Mouse (Mus musculus): ENCODE measurements at regions not wholly inside any gene's neighbourhood (a gene's known extent, or its start where the extent isn't known, plus 50 kb on each side); places are given as distances from the start of the nearest gene placed in this dataset.
"Not testable (repeated sequence)": the region's sequence is repeated elsewhere in the genome, so short reads cannot be mapped to it uniquely, and the experiment has no call there.

DNA sequence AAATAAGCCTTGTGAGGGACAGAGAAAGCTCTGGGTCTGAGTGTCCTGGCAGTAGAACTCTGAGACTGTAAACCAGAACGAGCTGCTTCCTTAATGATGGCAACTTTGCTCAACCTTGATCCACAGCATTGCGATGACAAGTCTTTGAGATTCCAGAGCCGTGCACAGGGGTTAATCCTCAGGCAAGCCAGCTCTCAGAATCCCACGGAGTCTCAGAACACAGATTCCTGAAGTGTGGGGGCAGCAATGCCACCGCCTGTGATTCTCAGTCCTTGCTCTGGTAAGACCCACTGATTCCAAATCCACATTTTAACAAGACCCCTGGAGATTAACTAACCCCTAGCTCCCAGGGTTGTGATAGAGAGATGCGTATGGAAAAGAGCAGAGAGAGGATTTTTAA lies 255.5 kb upstream of the AI593442 start:
- no peak overlapping the region for H3K4me3 ChIP-seq (ENCODE audit: low read depth, low read length)
- no peaks in the 10 kb centered on the region for H3K36me3 ChIP-seq (ENCODE audit: insufficient read depth)
- WGBS, result 40% methylated on average over 6 of the region's 6 CpGs
- H3K4me2 ChIP-seq, result no peak overlapping the region
- TF ChIP-seq CTCF (IDR thresholded peaks at IDR 0.05; ENCODE audit: low read depth), result no peak
- H3K27ac ChIP-seq (ENCODE audit: low read depth), result no peak overlapping the region
- no peaks in the 10 kb centered on the region for H3K4me1 ChIP-seq (ENCODE audit: insufficient read depth)
- no peak for DNase-seq
- no peak for ATAC-seq (ENCODE audit: insufficient read depth)
- H3K9me3 ChIP-seq (ENCODE audit: low read depth, low read length), result no peaks in the 10 kb centered on the region
- H3K9ac ChIP-seq, result no peak overlapping the region
- peaks cover 8% of the 10 kb centered on the region; the same call in 1 of the 2 replicates for H3K27me3 ChIP-seq (ENCODE audit: insufficient read depth, low read length)

DNA sequence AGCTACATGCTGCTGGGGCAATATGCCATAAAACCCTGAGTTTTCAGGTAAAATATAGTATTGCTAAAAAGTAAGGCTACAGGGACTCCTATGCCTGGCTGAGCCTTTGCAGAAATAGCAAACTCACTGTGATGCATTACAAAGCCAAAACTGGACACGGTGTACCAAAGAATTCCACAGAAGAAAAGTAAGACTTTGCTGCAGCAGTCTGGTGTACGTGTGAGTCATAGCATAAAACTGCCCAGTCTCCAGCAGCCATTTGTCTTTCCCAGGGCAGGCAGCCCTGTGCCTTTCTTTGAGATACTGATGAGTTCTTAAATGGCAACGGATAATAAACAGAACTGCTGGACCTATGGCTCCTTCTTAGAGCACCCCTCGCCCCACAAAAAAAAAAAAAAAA lies 237.9 kb upstream of the AI593442 start:
- no peak for TF ChIP-seq CTCF (IDR thresholded peaks at IDR 0.05; ENCODE audit: low read depth)
- Histone ChIP-seq H3K27me3 (ENCODE audit: insufficient read depth, low read length) (no peaks in the 10 kb centered on the region), H3K27ac (ENCODE audit: low read depth) (no peak overlapping the region), H3K36me3 (ENCODE audit: insufficient read depth) (no peaks in the 10 kb centered on the region), H3K4me1 (ENCODE audit: insufficient read depth) (no peaks in the 10 kb centered on the region), H3K4me3 (ENCODE audit: low read depth, low read length) (no peak overlapping the region), H3K4me2 (no peak overlapping the region), H3K9ac (no peak overlapping the region), H3K9me3 (ENCODE audit: low read depth, low read length) (no peaks in the 10 kb centered on the region)
- ATAC-seq (ENCODE audit: insufficient read depth) (no peak), DNase-seq (no peak)
- WGBS, result 59% methylated on average over 4 of the region's 4 CpGs

DNA sequence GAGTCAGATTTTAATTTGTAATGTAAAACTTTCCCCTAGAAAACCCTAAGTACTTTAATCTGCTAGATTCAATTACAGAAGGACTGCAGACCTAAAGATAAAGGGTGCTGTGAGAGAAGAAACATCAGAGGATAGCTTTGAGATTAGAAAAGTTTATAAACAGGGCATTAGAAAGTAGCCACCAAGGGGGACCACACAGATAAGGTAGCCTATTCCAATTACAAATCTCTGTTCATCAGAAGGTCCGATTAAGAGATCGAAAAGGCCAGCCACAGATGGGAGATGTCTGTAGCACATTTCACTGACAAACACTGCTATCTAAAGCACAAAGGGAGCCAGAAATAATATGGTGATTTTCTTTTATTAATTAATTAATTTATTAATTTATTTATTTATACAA lies 209.1 kb upstream of the AI593442 start:
- not testable (repeated sequence) for H3K27ac ChIP-seq (ENCODE audit: low read depth); H3K4me2 ChIP-seq; DNase-seq; H3K36me3 ChIP-seq (ENCODE audit: insufficient read depth); H3K9me3 ChIP-seq (ENCODE audit: low read depth, low read length); H3K9ac ChIP-seq; H3K27me3 ChIP-seq (ENCODE audit: insufficient read depth, low read length); H3K4me1 ChIP-seq (ENCODE audit: insufficient read depth); H3K4me3 ChIP-seq (ENCODE audit: low read depth, low read length)
- WGBS, result no CpG with 5 or more reads among the region's 2 CpGs
- ATAC-seq (ENCODE audit: insufficient read depth), result peak; percentile 58

DNA sequence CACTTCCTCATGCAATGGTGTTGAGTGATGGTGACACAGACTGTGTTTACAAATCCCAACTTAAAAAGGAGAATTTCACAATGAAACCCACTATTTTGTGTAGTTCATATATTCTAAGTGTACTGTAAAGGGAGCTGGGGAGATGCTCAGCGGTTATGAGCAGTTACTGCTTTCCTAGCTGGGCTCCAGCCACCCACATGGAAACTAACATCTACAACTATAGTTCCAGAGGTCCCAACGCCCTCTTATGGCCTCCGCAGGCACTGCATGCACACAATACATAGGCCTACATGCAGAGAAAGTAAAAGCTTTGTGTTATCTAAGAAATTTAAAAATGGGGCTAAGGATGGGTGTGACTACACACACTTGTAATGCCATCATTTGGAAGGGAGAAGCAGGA lies 208.4 kb upstream of the AI593442 start:
- not testable (repeated sequence) for H3K27ac ChIP-seq (ENCODE audit: low read depth); H3K4me2 ChIP-seq; H3K9me3 ChIP-seq (ENCODE audit: low read depth, low read length); H3K4me3 ChIP-seq (ENCODE audit: low read depth, low read length); H3K36me3 ChIP-seq (ENCODE audit: insufficient read depth); H3K27me3 ChIP-seq (ENCODE audit: insufficient read depth, low read length); H3K4me1 ChIP-seq (ENCODE audit: insufficient read depth); DNase-seq; H3K9ac ChIP-seq
- WGBS, result no CpG with 5 or more reads among the region's 3 CpGs
- ATAC-seq (ENCODE audit: insufficient read depth), result peak; percentile 62

DNA sequence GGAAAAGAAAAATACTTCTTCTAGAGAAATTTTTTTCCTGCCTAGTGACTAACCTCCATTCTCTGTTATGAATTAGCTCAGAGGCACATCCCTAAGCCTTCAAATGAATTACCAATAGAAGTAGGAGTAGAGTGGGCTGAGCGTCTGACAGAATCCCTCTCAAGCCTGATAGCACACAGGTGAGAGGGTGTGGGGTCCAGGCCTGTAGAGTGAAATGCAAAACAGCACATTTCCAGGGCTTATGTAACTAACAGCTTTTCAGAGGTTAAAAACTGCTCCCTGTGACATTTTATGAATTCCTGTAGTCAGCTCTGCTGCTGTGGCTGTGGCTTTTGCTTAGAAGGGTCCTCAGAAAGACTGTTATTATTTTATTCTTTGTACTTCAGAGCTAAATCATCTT lies 187.7 kb upstream of the AI593442 start:
- H3K27ac ChIP-seq (ENCODE audit: low read depth), result no peak overlapping the region
- no peak for TF ChIP-seq CTCF (IDR thresholded peaks at IDR 0.05; ENCODE audit: low read depth)
- no peaks in the 10 kb centered on the region for H3K27me3 ChIP-seq (ENCODE audit: insufficient read depth, low read length)
- H3K36me3 ChIP-seq (ENCODE audit: insufficient read depth), result no peaks in the 10 kb centered on the region
- WGBS, result 62% methylated on average over 1 of the region's 1 CpGs
- DNase-seq (no peak), ATAC-seq (ENCODE audit: insufficient read depth) (no peak)
- H3K4me2 ChIP-seq, result no peak overlapping the region
- no peak overlapping the region for H3K4me3 ChIP-seq (ENCODE audit: low read depth, low read length)
- H3K9me3 ChIP-seq (ENCODE audit: low read depth, low read length), result no peaks in the 10 kb centered on the region
- no peaks in the 10 kb centered on the region for H3K4me1 ChIP-seq (ENCODE audit: insufficient read depth)
- no peak overlapping the region for H3K9ac ChIP-seq

DNA sequence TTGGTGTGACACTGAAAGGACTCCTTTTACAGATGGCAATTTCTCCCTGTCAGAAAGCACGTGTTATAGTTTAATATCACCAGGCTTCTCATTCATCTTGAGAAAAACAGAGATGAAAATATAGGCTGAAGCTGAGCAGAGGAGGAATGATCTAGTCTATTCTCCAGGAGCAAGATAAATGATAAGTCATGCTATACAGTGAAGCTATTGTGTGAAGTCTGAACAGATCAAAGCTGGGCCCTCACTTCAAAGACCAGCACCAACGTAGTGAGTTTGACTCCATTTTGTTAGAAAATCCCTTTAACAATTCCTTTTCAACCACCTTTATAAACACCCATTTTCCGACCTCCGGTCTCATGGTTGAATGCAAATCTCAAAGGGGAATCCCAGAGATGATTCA lies 180.7 kb upstream of the AI593442 start:
- Histone ChIP-seq H3K4me2 (no peak overlapping the region), H3K9ac (no peak overlapping the region), H3K4me3 (ENCODE audit: low read depth, low read length) (no peak overlapping the region), H3K27me3 (ENCODE audit: insufficient read depth, low read length) (no peaks in the 10 kb centered on the region), H3K4me1 (ENCODE audit: insufficient read depth) (no peaks in the 10 kb centered on the region), H3K36me3 (ENCODE audit: insufficient read depth) (no peaks in the 10 kb centered on the region), H3K27ac (ENCODE audit: low read depth) (no peak overlapping the region), H3K9me3 (ENCODE audit: low read depth, low read length) (no peaks in the 10 kb centered on the region)
- no peak for ATAC-seq (ENCODE audit: insufficient read depth)
- 73% methylated on average over 4 of the region's 4 CpGs for WGBS
- DNase-seq, result no peak
- TF ChIP-seq CTCF (IDR thresholded peaks at IDR 0.05; ENCODE audit: low read depth), result no peak

DNA sequence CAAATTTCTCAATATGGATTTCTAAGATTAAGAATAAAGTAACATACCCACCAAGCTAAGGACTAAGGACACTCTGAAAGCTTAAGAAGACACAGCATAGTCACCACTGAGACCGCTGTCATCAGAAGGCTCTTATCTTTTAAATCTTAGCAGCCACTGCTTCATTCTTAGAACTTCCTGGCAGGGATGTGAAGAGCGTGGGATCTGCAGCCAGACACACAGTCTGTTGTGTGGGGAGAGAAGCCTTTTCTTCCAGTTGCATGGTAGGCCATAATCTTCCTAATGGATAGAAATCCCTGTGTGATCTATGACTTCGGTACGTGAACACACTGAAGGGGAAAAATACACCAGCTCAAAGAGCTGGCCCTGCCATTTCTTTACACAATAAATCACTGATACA lies 178.8 kb upstream of the AI593442 start:
- H3K36me3 ChIP-seq (ENCODE audit: insufficient read depth), result no peaks in the 10 kb centered on the region
- H3K4me3 ChIP-seq (ENCODE audit: low read depth, low read length), result no peak overlapping the region
- H3K4me1 ChIP-seq (ENCODE audit: insufficient read depth), result no peaks in the 10 kb centered on the region
- DNase-seq, result no peak
- H3K4me2 ChIP-seq, result no peak overlapping the region
- H3K9ac ChIP-seq, result no peak overlapping the region
- no peaks in the 10 kb centered on the region for H3K9me3 ChIP-seq (ENCODE audit: low read depth, low read length)
- WGBS, result 67% methylated on average over 4 of the region's 4 CpGs
- H3K27me3 ChIP-seq (ENCODE audit: insufficient read depth, low read length), result no peaks in the 10 kb centered on the region
- H3K27ac ChIP-seq (ENCODE audit: low read depth), result no peak overlapping the region
- no peak for TF ChIP-seq CTCF (IDR thresholded peaks at IDR 0.05; ENCODE audit: low read depth)
- ATAC-seq (ENCODE audit: insufficient read depth), result no peak

DNA sequence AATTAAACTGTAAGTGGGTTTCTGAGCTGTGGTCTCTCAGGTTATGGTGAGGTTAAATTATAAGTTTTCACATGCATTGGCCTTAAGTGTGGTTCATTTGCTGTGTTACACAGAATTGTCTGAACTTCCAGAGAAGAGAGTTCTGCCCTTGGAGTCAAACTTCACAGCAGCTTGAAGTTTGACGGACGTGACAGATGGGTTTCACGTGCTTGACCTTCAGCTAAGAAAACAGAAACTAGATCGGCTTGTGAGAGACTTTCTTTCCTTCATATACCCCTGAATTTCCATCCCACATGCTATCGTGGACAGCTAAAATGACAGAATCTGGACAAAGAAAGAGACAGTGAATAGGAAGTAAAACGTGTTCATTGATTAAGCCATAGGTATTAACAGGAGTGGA lies 173.8 kb upstream of the AI593442 start:
- H3K27me3 ChIP-seq (ENCODE audit: insufficient read depth, low read length), result no peaks in the 10 kb centered on the region
- WGBS, result 44% methylated on average over 6 of the region's 6 CpGs
- no peak overlapping the region for H3K9ac ChIP-seq
- ATAC-seq (ENCODE audit: insufficient read depth) (no peak), DNase-seq (no peak)
- no peak overlapping the region for H3K4me3 ChIP-seq (ENCODE audit: low read depth, low read length)
- no peaks in the 10 kb centered on the region for H3K9me3 ChIP-seq (ENCODE audit: low read depth, low read length)
- H3K36me3 ChIP-seq (ENCODE audit: insufficient read depth), result no peaks in the 10 kb centered on the region
- no peak overlapping the region for H3K27ac ChIP-seq (ENCODE audit: low read depth)
- H3K4me2 ChIP-seq, result no peak overlapping the region
- TF ChIP-seq CTCF (IDR thresholded peaks at IDR 0.05; ENCODE audit: low read depth), result no peak
- H3K4me1 ChIP-seq (ENCODE audit: insufficient read depth), result no peaks in the 10 kb centered on the region
